Mouse (Mus musculus) spleen, postnatal 14 days (tissue): ENCODE results near the gene Parp11.
A peak's percentile ranks its signal among the peaks of the same experiment; 100 is the strongest.
"Not testable (repeated sequence)": the region's sequence is repeated elsewhere in the genome, so short reads cannot be mapped to it uniquely, and the experiment has no call there.

Experiments used
- DNase-seq, 2 experiments: peaks; one replicate each; pipeline ENCODE4 v3.0.0; 2021 to 2022; ENCODE audit warnings: low spot score in 2 of 2

Parp11 gene

GRCm38 (mm10) chr6:127495251-127495650 lies 48.6 kb downstream of the Parp11 start:
- DNase-seq = no peak

DNA sequence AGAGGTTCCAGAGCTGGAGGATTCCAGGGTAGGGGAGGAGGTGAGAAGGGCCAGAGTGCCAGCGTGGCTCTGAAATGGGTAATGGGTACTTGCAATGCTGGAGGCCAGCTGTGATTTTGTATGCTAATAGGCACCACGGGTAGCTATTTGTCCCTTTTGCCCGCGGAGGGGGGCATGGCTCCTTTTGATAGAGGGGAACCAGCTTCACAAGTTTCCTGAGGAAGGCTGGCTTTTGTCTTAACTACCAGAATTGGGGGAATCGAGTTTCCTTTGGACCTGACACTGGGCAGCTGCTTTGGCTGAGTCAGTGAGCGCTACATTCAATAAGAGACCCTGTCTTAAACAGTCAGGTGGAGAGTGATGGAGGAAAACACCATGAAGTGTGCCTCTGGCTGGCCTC lies 49.2 kb downstream of the Parp11 start:
- no peak for DNase-seq

- DNase-seq = no peak
Observed at GRCm38 (mm10) chr6:127496841-127497656, 50.4 kb downstream of the Parp11 start.

DNA sequence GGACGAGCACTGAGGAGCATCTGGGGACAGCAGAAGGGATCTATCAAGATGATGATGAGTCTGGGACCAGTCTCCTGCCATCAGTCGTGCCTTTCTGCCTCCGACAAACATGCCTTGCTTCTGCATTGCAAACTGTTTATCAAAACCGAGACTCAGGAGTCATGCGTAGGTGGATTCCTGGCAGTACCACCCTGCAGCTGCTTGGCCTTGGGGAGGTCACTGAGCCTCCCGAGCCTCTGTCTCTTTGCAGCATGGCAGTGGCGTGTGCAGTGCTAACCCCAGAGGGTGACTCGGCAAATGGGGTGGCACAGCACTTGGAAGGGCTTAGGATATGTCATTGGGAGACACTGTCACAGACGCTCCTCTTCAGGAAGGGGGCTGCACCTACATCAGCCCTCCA lies 53.5 kb downstream of the Parp11 start:
- DNase-seq = no peak

GRCm38 (mm10) chr6:127500806-127501205 lies 54.2 kb downstream of the Parp11 start:
- no peak for DNase-seq

- DNase-seq = peak in 1 of 2 experiments; percentile 37
Observed at GRCm38 (mm10) chr6:127502530-127502929, 55.9 kb downstream of the Parp11 start.

DNA sequence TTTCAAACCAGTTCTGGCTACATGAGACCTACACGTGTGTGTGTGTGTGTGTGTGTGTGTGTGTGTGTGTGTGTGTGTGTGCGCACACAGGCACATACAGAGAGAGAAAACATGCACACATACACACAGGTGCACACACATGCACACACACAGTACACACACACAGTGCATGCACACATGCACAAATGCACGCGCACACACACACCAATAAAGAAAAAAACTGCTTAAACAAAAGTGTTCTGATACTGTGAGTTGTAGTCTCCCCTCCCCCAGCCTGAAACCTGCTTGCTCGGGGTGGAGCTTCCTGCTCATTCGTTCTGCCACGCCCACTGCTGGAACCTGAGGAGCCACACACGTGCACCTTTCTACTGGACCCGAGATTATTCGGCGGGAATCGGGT lies 67.1 kb downstream of the Parp11 start:
- DNase-seq = not testable (repeated sequence)

DNA sequence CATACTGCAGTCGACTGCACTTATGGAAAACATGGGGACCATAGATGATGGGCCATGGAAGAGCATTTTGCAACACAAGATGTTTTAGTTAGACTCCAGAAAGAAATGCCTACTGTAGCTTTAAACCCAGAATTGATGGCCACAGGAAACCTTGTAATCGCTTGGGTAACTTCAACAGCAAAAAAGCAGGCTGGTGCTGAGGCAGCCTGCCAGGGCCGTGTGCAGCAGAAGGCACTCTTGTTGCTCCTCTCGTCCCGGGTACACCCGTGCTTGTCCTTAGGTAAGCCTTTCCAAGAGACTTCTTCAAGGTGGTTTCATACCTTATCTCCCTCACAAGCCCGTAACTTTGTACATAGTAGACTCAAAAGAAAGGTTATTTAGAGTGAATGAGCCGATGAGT lies 74.5 kb downstream of the Parp11 start:
- no peak for DNase-seq

- DNase-seq = no peak
Observed at GRCm38 (mm10) chr6:127522326-127522725, 75.7 kb downstream of the Parp11 start.

DNA sequence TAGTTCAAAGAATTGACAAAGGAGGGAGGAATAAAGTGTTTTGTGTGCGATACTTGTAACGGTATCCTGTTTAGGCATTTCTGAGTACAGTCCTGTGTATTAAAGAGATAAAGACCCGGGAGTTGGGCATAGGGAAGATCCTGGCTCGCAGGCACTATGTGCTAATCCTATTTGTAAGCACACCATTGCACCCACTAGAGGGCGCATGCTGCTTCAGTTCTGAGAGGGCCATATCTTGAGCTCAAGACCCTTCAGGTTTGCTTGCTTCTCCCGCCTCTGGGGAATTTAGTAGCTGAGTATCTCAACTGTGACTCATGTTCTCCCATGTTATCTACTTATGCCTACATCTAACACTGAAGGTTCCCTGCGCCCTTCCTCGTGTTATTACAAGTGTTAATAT lies 77.8 kb downstream of the Parp11 start:
- DNase-seq = peak; percentile 38 to 66

DNA sequence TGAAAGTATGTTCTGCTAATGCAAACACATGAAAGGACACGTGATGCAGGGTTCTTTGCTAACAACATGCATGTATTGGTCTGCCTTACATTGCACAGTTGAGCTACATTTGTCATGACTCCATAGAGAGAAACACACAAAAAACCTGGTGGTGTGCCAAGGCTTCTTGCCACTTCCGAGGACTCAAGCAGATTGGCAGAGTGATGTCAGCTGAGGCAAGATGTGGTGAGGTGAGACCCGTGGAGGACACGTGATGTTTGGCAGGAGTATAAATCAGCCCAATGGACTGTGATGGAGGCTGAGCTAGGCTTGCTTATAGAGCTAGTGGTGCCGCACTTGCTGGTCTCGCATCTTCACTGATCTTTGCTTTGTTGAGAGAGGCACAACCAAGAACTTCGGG lies 82.0 kb downstream of the Parp11 start:
- DNase-seq = no peak

- peak; percentile 43 to 64 for DNase-seq
Observed at GRCm38 (mm10) chr6:127529451-127529850, 82.8 kb downstream of the Parp11 start.

GRCm38 (mm10) chr6:127530206-127530605 lies 83.6 kb downstream of the Parp11 start:
- DNase-seq = no peak

- no peak for DNase-seq
Observed at GRCm38 (mm10) chr6:127531412-127532205, 85.0 kb downstream of the Parp11 start.

DNA sequence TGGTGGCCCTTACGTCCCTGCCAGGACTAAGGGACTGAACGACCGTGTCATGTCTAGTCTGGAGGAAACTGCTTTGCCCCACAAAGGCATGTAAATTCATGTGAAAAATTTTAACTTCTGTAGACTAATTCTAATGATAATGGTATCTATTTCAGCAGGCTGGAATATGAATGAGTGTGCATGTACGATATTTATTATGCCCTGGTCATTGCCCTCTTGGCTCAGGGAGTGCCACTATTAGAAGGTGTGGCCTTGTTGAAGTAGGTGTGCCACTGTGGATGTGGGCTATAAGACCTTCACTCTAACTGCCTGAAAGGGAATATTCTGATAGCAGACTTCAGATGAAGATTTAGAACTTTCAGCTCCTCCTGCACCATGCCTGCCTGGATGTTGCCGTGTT lies 85.7 kb downstream of the Parp11 start:
- DNase-seq = no peak

GRCm38 (mm10) chr6:127533766-127534165 lies 87.1 kb downstream of the Parp11 start:
- no peak for DNase-seq

- DNase-seq = no peak
Observed at GRCm38 (mm10) chr6:127537035-127537434, 90.4 kb downstream of the Parp11 start.

DNA sequence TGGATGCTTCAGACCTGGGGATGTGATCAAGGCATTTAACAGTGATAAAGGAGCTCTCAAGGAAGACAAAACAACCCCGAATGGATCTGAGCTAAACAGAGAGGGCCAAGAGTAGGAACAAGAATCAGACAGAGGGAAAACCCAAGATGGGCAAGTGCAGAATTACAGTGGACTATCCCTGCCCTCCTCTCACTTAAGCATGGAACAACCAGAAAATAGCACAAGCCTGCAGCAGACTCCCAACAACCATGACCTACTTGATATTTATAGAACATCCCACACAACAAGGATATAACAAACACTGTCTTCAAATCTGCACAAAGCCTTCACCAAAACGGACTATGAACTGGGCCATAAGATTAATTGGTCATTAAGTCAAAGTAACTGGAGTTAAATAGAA lies 91.5 kb downstream of the Parp11 start:
- DNase-seq = no peak

DNA sequence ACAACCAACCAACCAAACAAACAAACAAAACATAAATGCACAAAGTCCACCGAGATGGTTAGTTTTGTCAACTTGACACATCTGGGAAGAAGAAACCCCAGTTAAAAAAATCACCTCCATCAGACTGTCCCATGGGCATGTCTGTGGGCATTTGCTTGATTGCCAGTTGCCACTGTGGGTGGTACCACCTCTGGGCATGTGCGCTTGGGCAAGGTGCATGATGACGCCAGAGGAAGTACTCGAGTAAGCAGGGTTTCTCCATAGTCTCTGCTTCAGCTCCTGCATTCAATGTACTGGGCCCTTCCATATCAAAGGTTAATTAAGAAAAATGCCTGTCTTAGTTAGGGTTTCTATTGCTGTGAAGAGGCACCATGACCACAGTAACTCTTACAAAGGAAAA lies 92.6 kb downstream of the Parp11 start:
- no peak for DNase-seq

GRCm38 (mm10) chr6:127539659-127540058 lies 93.0 kb downstream of the Parp11 start:
- no peak for DNase-seq

GRCm38 (mm10) chr6:127540517-127540916 lies 93.9 kb downstream of the Parp11 start:
- no peak for DNase-seq

GRCm38 (mm10) chr6:127541617-127542374 lies 95.2 kb downstream of the Parp11 start:
- no peak for DNase-seq
